Mouse (Mus musculus) kidney, adult 9 months (tissue): Measurements from ENCODE around the gene Rnase13.

ENCODE experiments used
- DNase-seq: peaks from one replicate; pipeline ENCODE4 v3.0.0; 2022

Rnase13 gene

GRCm38 (mm10) chr14:51913062-51913959 lies 9.3 kb downstream of the Rnase13 start:
- peak; percentile 87 for DNase-seq

DNA sequence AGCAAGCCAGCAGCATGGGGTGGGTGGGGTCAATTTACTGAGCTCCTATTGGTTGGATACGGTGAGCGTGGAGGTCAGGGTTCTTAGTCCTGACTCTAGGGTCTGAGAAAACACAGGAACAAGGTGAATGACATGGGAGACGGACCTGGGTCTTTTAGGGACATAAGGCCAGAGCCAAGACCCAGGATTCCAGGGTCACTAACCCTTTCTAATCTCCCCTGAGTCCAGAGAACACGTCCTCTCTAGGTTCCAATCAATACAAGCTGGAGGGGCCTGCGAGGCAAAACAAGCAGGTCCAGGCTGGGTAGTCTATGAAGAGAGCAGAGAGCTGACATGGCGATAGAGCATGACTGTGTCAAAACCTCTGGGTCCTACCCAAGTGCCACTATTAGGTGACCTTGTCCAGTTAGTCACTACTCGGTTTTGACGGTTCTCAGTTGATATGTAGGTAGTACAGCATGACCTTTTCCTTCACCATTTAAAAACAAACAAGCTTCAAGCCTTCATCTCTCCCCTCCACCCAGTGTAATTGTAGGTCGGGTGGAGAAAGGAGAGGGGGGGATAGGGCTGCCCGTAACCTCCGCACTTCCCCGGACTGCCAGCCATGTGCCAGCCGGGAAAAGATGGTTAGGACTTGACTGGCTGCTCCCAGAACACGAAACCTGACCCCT lies 10.0 kb downstream of the Rnase13 start:
- DNase-seq: peak; percentile 81

DNA sequence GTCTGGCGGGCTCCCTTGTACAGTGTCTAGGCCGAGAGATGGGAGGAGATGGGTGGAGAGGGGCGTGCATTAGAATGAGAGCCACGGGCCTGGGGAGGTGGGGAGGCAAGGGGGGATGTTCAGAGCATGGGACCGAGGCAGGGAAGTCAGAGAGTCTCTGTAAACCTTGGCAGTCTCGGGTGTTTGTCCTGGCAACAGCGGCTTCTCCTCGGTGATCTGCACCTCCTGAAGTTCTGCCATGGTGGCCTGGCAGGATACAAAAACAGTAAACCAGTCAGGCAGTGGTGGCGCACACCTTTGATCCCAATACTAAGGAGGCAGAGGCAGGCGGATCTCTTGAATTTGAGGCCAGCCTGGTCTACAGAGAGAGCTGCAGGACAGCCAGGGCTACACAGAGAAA lies 11.3 kb downstream of the Rnase13 start:
- DNase-seq: no peak

DNA sequence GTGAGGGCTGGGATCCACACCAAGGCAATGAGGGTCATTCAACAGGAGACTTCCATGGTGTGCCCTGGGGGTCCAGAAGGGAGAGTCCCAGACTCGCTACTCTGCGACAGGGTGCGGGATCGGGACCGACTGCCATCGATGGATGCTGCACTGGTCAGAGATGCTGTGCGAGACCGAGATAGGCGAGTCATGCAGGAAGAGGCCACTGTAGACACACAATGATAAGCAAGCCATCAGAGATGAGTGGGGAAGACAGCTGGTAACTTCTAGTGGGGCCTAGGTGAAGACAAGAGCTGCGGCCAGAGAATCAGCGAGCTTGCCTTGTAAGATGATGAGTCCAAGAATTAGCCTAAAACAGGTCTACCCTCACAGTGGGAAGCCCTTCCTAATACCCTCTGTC lies 16.5 kb downstream of the Rnase13 start:
- DNase-seq: no peak

GRCm38 (mm10) chr14:51904706-51905105 lies 17.9 kb downstream of the Rnase13 start:
- no peak for DNase-seq

GRCm38 (mm10) chr14:51903782-51904181 lies 18.8 kb downstream of the Rnase13 start:
- no peak for DNase-seq

DNA sequence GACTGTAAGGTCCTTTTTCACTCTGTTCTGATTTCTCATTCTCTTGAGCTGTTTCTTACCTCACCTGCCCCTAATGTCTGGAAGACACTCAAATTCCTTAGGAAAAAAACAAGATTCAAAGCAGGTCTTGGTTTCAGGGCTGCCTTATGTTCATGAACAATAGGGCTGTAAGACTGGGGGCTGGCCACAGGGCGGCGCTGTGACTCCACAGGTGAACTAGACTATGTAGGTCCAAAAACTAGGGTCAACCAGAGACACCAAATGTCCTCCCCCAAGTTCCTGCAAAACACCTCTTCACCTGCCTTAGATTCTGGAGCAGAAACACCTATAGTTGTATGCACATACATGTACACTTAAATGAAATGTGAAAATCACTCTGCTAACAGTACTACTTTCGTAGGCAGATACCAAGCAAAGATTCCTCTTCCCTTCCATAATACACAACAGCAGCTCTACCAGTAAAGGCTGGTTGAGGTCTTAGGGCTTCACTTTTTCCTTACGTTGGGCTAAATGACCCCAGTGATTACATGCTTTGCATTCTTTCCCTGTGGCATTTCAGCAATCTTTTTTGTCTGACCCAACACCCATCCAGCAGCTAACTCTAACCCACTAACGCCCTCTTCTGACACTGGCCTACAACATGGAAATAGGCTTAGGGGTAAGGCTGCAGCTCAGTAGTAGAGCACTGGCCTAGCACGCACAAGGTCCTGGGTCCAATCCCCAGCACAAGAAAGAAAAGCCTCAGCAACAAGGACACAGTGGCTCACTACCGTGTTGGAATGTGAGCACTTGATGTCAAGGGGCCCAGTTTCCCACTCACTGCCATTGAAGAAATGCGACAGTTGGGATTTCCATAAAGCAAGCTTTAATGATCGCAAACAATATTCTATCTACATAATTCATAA lies 19.5 kb downstream of the Rnase13 start:
- DNase-seq: peak; percentile 69

GRCm38 (mm10) chr14:51899351-51899750 lies 23.2 kb downstream of the Rnase13 start:
- DNase-seq: no peak

- no peak for DNase-seq
Measured at GRCm38 (mm10) chr14:51896539-51897170, 25.9 kb downstream of the Rnase13 start.

- DNase-seq: no peak
Measured at GRCm38 (mm10) chr14:51896019-51896418, 26.6 kb downstream of the Rnase13 start.

DNA sequence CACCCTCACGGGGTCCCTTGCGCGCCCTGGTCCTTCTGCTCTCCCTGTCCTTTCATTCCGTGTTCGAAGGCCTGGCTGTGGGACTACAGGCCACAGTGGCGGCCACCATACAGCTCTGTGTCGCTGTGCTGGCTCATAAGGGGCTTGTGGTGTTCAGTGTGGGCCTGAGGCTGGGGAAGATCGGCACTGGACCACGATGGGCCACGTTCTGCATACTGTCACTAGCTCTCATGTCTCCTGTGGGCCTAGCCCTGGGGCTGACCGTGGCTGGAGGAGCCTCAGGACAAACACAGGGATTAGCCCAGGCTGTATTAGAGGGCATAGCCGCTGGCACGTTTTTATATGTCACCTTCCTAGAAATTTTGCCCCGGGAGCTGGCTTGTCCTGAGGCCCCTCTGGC lies 27.5 kb downstream of the Rnase13 start:
- DNase-seq: no peak

GRCm38 (mm10) chr14:51893809-51894208 lies 28.8 kb downstream of the Rnase13 start:
- DNase-seq: no peak

GRCm38 (mm10) chr14:51893094-51893794 lies 29.3 kb downstream of the Rnase13 start:
- DNase-seq: no peak

- DNase-seq: no peak
Measured at GRCm38 (mm10) chr14:51892191-51892939, 30.2 kb downstream of the Rnase13 start, which contains the start of gene Slc39a2. Gene Slc39a2, plus strand, starts transcription at chr14:51892889.

DNA sequence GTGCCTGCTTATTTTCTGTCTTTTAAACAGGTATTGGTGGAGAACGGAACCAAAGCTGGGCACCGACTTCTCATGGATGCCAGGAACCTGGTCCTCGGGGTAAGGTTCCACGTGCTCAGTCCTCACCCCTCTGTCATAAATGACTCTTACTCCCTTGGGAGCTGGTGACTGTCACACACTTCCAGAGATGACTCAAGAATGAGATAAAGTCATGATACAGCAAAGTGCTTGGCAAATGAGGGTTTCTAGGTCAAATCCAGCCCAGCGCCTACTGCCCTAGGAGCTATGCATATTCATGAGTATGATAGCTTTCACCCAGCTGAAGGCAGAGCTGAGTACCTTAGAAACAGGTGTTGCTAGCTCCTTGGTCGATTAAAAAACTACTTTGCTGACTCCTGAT lies 32.7 kb downstream of the Rnase13 start:
- no peak for DNase-seq

DNA sequence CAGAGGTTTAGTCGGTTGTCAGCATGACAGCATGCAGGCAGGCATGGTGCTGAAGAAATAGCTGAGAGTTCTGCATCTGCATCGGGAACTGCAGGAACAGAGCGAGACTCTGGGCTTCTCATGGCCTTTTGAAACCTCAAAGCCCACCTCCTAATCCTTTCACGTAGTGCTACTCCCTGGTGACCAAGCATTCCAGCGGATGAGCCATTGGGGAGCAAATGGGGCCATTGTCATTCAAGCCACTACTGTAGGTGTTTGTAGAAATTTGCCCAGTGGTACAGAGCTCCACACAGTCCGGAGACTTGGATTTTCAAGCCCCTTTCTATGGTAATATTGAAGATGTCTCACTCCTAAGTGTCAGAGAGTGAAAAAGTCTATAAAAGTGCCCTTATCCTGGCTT lies 36.5 kb downstream of the Rnase13 start:
- no peak for DNase-seq

GRCm38 (mm10) chr14:51884598-51885331 lies 37.8 kb downstream of the Rnase13 start, which contains the start of gene Mettl17:
Gene Mettl17, plus strand, starts transcription at chr14:51884842.
- peak; percentile 98 for DNase-seq

DNA sequence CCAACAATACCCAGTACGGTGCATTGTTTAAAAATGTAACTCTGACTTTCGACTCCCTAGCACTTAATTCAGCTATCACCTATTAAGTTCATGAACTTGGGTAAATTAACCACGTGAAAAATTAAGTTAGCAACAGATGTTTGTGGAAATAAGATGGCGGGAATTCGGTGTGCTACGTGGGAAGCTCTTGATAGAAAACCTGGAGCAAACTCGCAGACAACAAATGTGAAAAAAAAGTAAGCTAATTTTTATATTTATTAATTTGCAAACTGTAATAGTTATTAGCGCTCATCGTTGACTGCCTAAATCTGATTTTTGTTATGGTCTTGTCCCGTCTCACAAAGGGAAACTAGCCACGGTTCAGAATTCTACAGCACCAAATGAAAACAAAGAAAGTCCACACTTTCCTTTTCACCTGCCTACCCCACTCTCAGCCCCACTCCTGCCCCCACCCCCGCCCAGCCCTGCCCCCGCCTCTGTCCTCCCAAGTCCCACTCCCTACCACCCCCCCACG lies 38.5 kb downstream of the Rnase13 start:
- DNase-seq: peak; percentile 27

GRCm38 (mm10) chr14:51883527-51884030 lies 39.0 kb downstream of the Rnase13 start:
- DNase-seq: peak; percentile 91

DNA sequence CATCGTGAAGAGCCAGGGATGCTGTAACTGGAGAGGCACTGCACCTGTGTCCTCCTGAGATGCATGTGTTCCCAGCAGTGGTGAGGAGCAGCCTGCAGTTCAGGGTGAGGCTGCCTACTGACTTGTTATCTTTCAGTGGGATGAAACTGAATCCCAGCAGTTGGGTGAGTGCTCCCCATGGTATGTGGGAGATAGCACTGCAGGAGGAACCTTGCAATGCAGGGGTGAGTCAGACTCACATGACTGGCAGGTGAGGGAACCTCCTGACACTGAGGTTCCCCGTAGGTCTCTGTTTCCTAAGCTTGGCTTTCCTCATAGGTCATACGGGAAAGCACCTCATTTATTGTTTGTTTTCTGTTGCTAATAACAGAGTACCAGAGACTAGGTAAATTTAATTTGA lies 45.1 kb downstream of the Rnase13 start:
- DNase-seq: no peak
